Mouse (Mus musculus): ENCODE measurements around the gene AC109138.7. TPM values are rescaled to one million over a fixed set of nuclear protein-coding genes. Genes with fewer than 3 reads are reported as not detected.

The AC109138.7 gene
- total and polyA plus RNA-seq, 3 experiments = not detected

DNA sequence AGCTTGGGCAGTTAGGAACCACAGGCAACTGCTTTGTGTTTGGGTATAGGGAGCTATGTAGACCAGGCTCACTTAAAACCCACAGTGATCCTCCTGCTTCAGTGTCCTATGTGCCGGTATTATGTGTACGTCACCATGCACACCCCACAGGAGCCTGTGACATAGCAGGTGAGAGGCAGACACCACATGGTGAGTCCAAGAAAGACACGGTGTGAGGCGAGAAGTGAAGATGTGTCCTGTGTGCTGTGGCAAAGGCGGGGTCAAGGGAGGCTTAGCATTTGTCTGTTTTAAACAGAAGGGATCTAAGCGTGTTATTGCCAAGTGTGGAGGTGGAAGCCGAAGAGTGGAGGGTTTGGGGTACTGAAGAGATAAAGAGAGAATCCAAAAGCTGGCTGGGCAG lies 12.6 kb downstream of the AC109138.7 start:
- no peaks in the 10 kb centered on the region for H3K79me2 ChIP-seq (replicated peaks; ENCODE audit: control insufficient read depth, extremely low read depth, insufficient read depth, poor library complexity, severe bottlenecking)
- no peak overlapping the region for H3K4me3 ChIP-seq (replicated peaks in 1 of 3; ENCODE audit: low read depth in 2 of 3, low read length in 2 of 3, poor library complexity in 1 of 3)
- peaks cover 14% of the 10 kb centered on the region for H3K27me3 ChIP-seq (replicated peaks)
- no peak overlapping the region for H3K9ac ChIP-seq (ENCODE audit: insufficient read depth, low read depth)
- no peaks in the 10 kb centered on the region for H3K36me3 ChIP-seq (replicated peaks in 1 of 2; ENCODE audit: control insufficient read depth in 1 of 2, insufficient read depth in 1 of 2, low read length in 1 of 2)
- H3K4me2 ChIP-seq (ENCODE audit: insufficient read depth, low read depth, poor library complexity, severe bottlenecking) = no peak overlapping the region
- DNase-seq (ENCODE audit: extremely low read depth) = no peak
- peaks cover 17 to 61% of the 10 kb centered on the region in 2 experiments for H3K4me1 ChIP-seq (ENCODE audit: control insufficient read depth in 1 of 2, insufficient read depth in 2 of 2)
- no peaks in the 10 kb centered on the region for H3K9me3 ChIP-seq (replicated peaks; ENCODE audit: low read length)
- dilution Hi-C loops (cut with MboI; ENCODE audit: extremely low pct_ligation_motif_present, extremely low pct_unique_long_range_greater_than_20kb, low sequenced_read_pairs) (no loop called here), in situ Hi-C loops (cut with MboI; ENCODE audit: low pct_ligation_motif_present, low pct_unique_long_range_greater_than_20kb, low sequenced_read_pairs) (no loop called here)
- no peak overlapping the region for H3K27ac ChIP-seq (ENCODE audit: insufficient read depth, low read depth)
- TF ChIP-seq NELFE (IDR thresholded peaks at IDR 0.05; ENCODE audit: low read depth, low read length) (no peak), SIN3A (IDR thresholded peaks at IDR 0.05; ENCODE audit: low read length) (no peak), ZNF384 (IDR thresholded peaks at IDR 0.05; ENCODE audit: low read depth, low read length) (no peak)

DNA sequence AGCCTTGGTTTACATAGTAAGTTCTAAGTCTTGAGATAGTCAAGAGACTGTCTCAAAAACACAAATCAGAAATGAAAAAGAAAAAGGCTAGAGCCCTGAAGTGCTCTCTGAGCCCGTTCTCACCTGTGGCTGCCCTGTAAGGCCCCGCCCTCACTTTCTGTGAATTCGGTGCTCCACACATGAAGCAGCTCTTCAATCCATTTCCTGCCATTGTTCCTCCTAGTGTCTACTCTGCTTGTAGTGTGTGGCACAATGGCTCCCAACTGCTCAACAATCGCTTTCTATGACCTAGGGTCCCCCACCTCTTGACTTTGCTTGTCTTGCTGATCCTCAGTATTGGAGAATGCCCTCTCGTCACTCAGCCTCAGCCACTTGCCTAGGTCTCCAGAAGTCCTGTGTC lies 13.3 kb downstream of the AC109138.7 start:
- no peak for TF ChIP-seq POLR2AphosphoS2 (IDR thresholded peaks at IDR 0.05; ENCODE audit: low read depth, low read length)
- TF ChIP-seq ZNF384 (IDR thresholded peaks at IDR 0.05; ENCODE audit: low read depth, low read length) = no peak
- TF ChIP-seq JUND (conservative IDR thresholded peaks at IDR 0.05; ENCODE audit: low read depth, low read length) = no peak
- no peak for TF ChIP-seq MYC (IDR thresholded peaks at IDR 0.05; ENCODE audit: low read depth, low read length)
- TF ChIP-seq KAT2A (IDR thresholded peaks at IDR 0.05; ENCODE audit: insufficient replicate concordance, low read length) = no peak
- TF ChIP-seq EP300 (IDR thresholded peaks at IDR 0.05; ENCODE audit: low read length) = no peak
- TF ChIP-seq JUN (IDR thresholded peaks at IDR 0.05; ENCODE audit: insufficient read depth, low read depth, low read length) = no peak
- TF ChIP-seq ZKSCAN1 (IDR thresholded peaks at IDR 0.05; ENCODE audit: borderline replicate concordance, low read depth, low read length) = no peak
- no peak for TF ChIP-seq ELF1 (IDR thresholded peaks at IDR 0.05; ENCODE audit: low read depth, low read length)
- TF ChIP-seq USF2 (conservative IDR thresholded peaks at IDR 0.05; ENCODE audit: low read depth, low read length) = no peak
- no peak for TF ChIP-seq POLR2A (IDR thresholded peaks at IDR 0.05; ENCODE audit: low read depth, low read length)
- TF ChIP-seq ETS1 (conservative IDR thresholded peaks at IDR 0.05; ENCODE audit: low read depth, low read length) = no peak
- no peak for TF ChIP-seq RAD21 (IDR thresholded peaks at IDR 0.05; ENCODE audit: low read depth, low read length)
- no peak for DNase-seq (ENCODE audit: extremely low read depth)
- Histone ChIP-seq H3K4me2 (ENCODE audit: insufficient read depth, low read depth, poor library complexity, severe bottlenecking) (no peak overlapping the region), H3K27me3 (replicated peaks) (peaks cover 14% of the 10 kb centered on the region), H3K27ac (ENCODE audit: insufficient read depth, low read depth) (no peak overlapping the region), H3K9me3 (replicated peaks; ENCODE audit: low read length) (no peaks in the 10 kb centered on the region), H3K36me3 (replicated peaks in 1 of 2; ENCODE audit: control insufficient read depth in 1 of 2, insufficient read depth in 1 of 2, low read length in 1 of 2) (no peaks in the 10 kb centered on the region), H3K4me1 (ENCODE audit: control insufficient read depth in 1 of 2, insufficient read depth in 2 of 2) (peaks cover 18 to 57% of the 10 kb centered on the region in 2 experiments), H3K4me3 (replicated peaks in 1 of 3; ENCODE audit: low read depth in 2 of 3, low read length in 2 of 3, poor library complexity in 1 of 3) (no peak overlapping the region), H3K9ac (ENCODE audit: insufficient read depth, low read depth) (no peak overlapping the region), H3K79me2 (replicated peaks; ENCODE audit: control insufficient read depth, extremely low read depth, insufficient read depth, poor library complexity, severe bottlenecking) (no peaks in the 10 kb centered on the region)
- dilution Hi-C loops (cut with MboI; ENCODE audit: extremely low pct_ligation_motif_present, extremely low pct_unique_long_range_greater_than_20kb, low sequenced_read_pairs) (no loop called here), in situ Hi-C loops (cut with MboI; ENCODE audit: low pct_ligation_motif_present, low pct_unique_long_range_greater_than_20kb, low sequenced_read_pairs) (no loop called here)
